Mouse (Mus musculus) testis, adult 2 months (tissue): Measurements from ENCODE around the gene Rabggtb.

Experiments
- CTCF ChIP-seq: fragments of 200-500 bp; IDR thresholded peaks from 2 replicates; pipeline ENCODE4 v1.5.1; 2012; ENCODE audit warnings: low read depth, mild to moderate bottlenecking, inconsistent platforms, low read length, moderate library complexity; ENCODE audit not compliant: control insufficient read depth, insufficient read depth, insufficient replicate concordance
- POLR2A ChIP-seq: fragments of 200-500 bp; IDR thresholded peaks from 2 replicates; pipeline ENCODE4 v1.6.1; 2012; ENCODE audit warnings: low read depth, mild to moderate bottlenecking, inconsistent platforms, low read length, moderate library complexity; ENCODE audit not compliant: control insufficient read depth

- TF ChIP-seq CTCF (no peak), POLR2A (no peak)
Observed at GRCm38 (mm10) chr3:153940021-153940420, 27.2 kb upstream of the Rabggtb start.
